Mouse (Mus musculus) natural killer cell, adult 2 months (primary cell): Measurements from ENCODE around the gene Gcdh.

ENCODE experiments used
- DNase-seq, 2 experiments: peaks; one replicate each; pipeline ENCODE4 v3.0.0; 2022; ENCODE audit warnings: low spot score in 2 of 2

Gene Gcdh

GRCm38 (mm10) chr8:84893709-84894134 is at the start of gene Gcdh:
TSS of gene Gcdh (minus strand) at chr8:84893921.
- DNase-seq, result peak; percentile 75 to 83

- DNase-seq, result no peak
Observed at GRCm38 (mm10) chr8:84937620-84938485, 44.1 kb upstream of the Gcdh start.

GRCm38 (mm10) chr8:84936962-84937546 is 43.3 kb upstream of the Gcdh start, which contains the start of gene Mast1:
TSS of gene Mast1 (minus strand) at chr8:84937359.
- peak; percentile 56 to 69 for DNase-seq

- no peak for DNase-seq
Observed at GRCm38 (mm10) chr8:84936041-84936961, 42.6 kb upstream of the Gcdh start.

- DNase-seq, result no peak
Observed at GRCm38 (mm10) chr8:84935489-84935888, 41.8 kb upstream of the Gcdh start.

GRCm38 (mm10) chr8:84934860-84935259 is 41.1 kb upstream of the Gcdh start:
- no peak for DNase-seq

- no peak for DNase-seq
Observed at GRCm38 (mm10) chr8:84933767-84934559, 40.2 kb upstream of the Gcdh start.

- no peak for DNase-seq
Observed at GRCm38 (mm10) chr8:84930582-84930981, 36.9 kb upstream of the Gcdh start.

- DNase-seq, result peak in 1 of 2 experiments; percentile 57
Observed at GRCm38 (mm10) chr8:84928456-84929306, 35.0 kb upstream of the Gcdh start.

GRCm38 (mm10) chr8:84927513-84927912 is 33.8 kb upstream of the Gcdh start:
- no peak for DNase-seq

GRCm38 (mm10) chr8:84925557-84925956 is 31.8 kb upstream of the Gcdh start:
- DNase-seq, result no peak

GRCm38 (mm10) chr8:84921596-84921995 is 27.9 kb upstream of the Gcdh start:
- no peak for DNase-seq

GRCm38 (mm10) chr8:84918646-84919045 is 24.9 kb upstream of the Gcdh start:
- no peak for DNase-seq

GRCm38 (mm10) chr8:84917781-84918180 is 24.1 kb upstream of the Gcdh start:
- no peak for DNase-seq

- no peak for DNase-seq
Observed at GRCm38 (mm10) chr8:84915269-84915668, 21.5 kb upstream of the Gcdh start.

- DNase-seq, result peak; percentile 34 to 73
Observed at GRCm38 (mm10) chr8:84913960-84914359, 20.2 kb upstream of the Gcdh start.

- no peak for DNase-seq
Observed at GRCm38 (mm10) chr8:84913502-84913900, 19.8 kb upstream of the Gcdh start.

GRCm38 (mm10) chr8:84912895-84913501 is 19.3 kb upstream of the Gcdh start:
- peak; percentile 80 to 89 for DNase-seq

- no peak for DNase-seq
Observed at GRCm38 (mm10) chr8:84912391-84912790, 18.7 kb upstream of the Gcdh start.

GRCm38 (mm10) chr8:84911854-84912253 is 18.1 kb upstream of the Gcdh start:
- no peak for DNase-seq
